Mouse (Mus musculus) forebrain, embryonic 13.5 days (tissue): ENCODE results near the gene Sumo2. TPM values are rescaled to one million over a fixed set of nuclear protein-coding genes. Genes with fewer than 3 reads are reported as not detected.
A peak's percentile ranks its signal among the peaks of the same experiment; 100 is the strongest.

Experiments used
- ATAC-seq: fragments of 200-750 bp; cut with Nextera tagmentation; 2 replicates; pipeline ENCODE4 v1.8.0; 2017
- H3K27ac ChIP-seq: fragments of 300-500 bp; sonication (generic); 2 replicates; pipeline ENCODE4 v1.5.1; 2015; ENCODE audit warnings: inconsistent platforms, mild to moderate bottlenecking, moderate library complexity
- H3K27me3 ChIP-seq: fragments of 300-500 bp; sonication (generic); 2 replicates; pipeline ENCODE4 v1.6.1; 2015; ENCODE audit warnings: mild to moderate bottlenecking, inconsistent platforms
- H3K36me3 ChIP-seq: fragments of 300-500 bp; sonication (generic); 2 replicates; pipeline ENCODE4 v1.6.1; 2015; ENCODE audit warnings: mild to moderate bottlenecking, inconsistent platforms; ENCODE audit not compliant: poor library complexity, severe bottlenecking
- H3K4me1 ChIP-seq: fragments of 300-500 bp; sonication (generic); 2 replicates; pipeline ENCODE4 v1.6.1; 2015; ENCODE audit warnings: inconsistent platforms
- H3K4me2 ChIP-seq: fragments of 300-500 bp; sonication (generic); 2 replicates; pipeline ENCODE4 v1.6.1; 2015; ENCODE audit warnings: inconsistent platforms, mild to moderate bottlenecking, moderate library complexity
- H3K4me3 ChIP-seq: fragments of 300-500 bp; sonication (generic); 2 replicates; pipeline ENCODE4 v1.5.1; 2015; ENCODE audit warnings: mild to moderate bottlenecking, inconsistent platforms
- H3K9ac ChIP-seq: fragments of 300-500 bp; sonication (generic); 2 replicates; pipeline ENCODE4 v1.6.1; 2015; ENCODE audit warnings: mild to moderate bottlenecking, inconsistent platforms
- H3K9me3 ChIP-seq: fragments of 300-500 bp; sonication (generic); replicated peaks from 2 replicates; pipeline ENCODE4 v1.6.1; 2016; ENCODE audit warnings: inconsistent platforms
- WGBS: fragments of 180-500 bp; shearing (Covaris S2); methylation state at CpG from one replicate; pipeline ENCODE4 v1.1.7; 2015; 5-methylcytosine and 5-hydroxymethylcytosine counted together
- polyA plus RNA-seq: library from polyadenylated mRNA; unstranded; fragments of >200 nt; fragmentation: Nextera tagmentation; extraction: Ambion mirVana; gene quantifications from 2 replicates; pipeline ENCODE4 v1.2.1, GENCODE M21; 2015

The Sumo2 gene
- 1,485 and 1,571 TPM in 2 replicates for polyA plus RNA-seq

DNA sequence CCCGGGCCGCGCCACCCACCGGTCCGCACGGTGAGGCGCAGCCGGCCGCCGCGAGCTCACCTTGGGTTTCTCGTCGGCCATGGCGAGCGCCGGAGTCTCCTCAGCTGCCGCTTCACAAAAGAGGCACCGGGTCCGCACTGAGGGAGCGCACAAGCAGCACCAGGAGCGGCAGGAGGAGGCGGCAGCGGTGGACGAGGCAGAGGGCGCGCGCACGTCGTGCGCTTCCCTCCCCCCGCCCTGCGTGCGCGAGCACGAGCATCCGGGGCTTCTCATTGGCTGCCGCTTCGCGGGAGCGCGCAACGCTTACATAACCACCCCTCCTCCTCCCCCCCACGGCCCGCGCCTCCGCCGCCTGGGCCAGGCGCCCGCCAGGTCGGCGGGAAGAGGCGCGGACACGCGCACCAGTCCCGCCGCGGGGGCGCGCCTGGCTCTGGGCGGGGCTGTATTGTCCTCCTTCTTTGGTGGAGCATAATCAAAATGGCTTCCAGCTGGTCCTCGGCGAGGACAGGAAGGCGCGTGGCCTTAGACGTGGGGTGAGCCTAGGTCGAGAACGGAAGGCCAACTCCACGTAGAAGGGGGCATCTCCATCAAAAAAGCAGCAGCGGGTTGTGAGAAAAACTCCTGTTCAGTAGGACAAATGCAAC, at the start of gene Sumo2:
Gene Sumo2 (minus strand): TSS at position 239 of the 644 bp plus-strand sequence.
- peak; percentile 91 for ATAC-seq
- H3K4me2 ChIP-seq: peak within 1 kb of the TSS; percentile 89
- H3K36me3 ChIP-seq: peaks cover 32% of the 10 kb centered on the region
- H3K4me3 ChIP-seq: peak within 1 kb of the TSS; percentile 97
- WGBS: under 1% methylated on average over 56 of the region's 70 CpGs
- H3K27me3 ChIP-seq: no peaks in the 10 kb centered on the region
- peak within 1 kb of the TSS; percentile 98 for H3K9ac ChIP-seq
- peaks cover 29% of the 10 kb centered on the region for H3K4me1 ChIP-seq
- peak within 1 kb of the TSS; percentile 100 for H3K27ac ChIP-seq
- H3K9me3 ChIP-seq: no peaks in the 10 kb centered on the region

DNA sequence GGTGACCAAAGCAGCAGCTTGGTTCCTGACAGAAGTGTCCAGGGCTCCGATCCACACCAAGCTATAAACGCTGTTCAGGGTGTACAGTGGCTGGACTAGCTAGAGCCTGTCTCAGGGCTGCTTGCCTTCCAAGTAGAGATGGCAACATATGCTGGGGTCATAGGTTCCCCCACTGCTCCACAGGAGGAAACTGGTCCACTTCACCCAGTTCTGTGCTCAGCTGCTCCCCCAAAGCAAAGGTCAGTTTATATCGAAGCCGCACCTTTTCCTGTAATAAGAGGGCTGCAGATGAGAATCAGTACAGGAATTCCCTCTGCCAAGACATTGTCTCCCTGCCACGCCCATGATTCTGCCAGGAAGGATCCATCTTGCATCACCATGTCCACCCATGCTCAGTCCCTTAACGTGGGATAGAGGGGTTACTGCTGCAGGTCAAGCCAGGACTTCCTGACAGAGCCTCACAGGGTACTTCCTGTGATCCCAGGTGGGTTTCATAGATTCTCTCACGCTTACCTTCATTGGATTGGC, 49.6 kb upstream of the Sumo2 start:
- H3K27me3 ChIP-seq: no peaks in the 10 kb centered on the region
- H3K4me1 ChIP-seq: no peaks in the 10 kb centered on the region
- ATAC-seq: no peak
- H3K9me3 ChIP-seq: no peaks in the 10 kb centered on the region
- H3K27ac ChIP-seq: no peak overlapping the region
- no peak overlapping the region for H3K4me2 ChIP-seq
- WGBS: 94% methylated on average over 7 of the region's 7 CpGs
- H3K4me3 ChIP-seq: no peak overlapping the region
- peaks cover 98% of the 10 kb centered on the region for H3K36me3 ChIP-seq
- no peak overlapping the region for H3K9ac ChIP-seq

DNA sequence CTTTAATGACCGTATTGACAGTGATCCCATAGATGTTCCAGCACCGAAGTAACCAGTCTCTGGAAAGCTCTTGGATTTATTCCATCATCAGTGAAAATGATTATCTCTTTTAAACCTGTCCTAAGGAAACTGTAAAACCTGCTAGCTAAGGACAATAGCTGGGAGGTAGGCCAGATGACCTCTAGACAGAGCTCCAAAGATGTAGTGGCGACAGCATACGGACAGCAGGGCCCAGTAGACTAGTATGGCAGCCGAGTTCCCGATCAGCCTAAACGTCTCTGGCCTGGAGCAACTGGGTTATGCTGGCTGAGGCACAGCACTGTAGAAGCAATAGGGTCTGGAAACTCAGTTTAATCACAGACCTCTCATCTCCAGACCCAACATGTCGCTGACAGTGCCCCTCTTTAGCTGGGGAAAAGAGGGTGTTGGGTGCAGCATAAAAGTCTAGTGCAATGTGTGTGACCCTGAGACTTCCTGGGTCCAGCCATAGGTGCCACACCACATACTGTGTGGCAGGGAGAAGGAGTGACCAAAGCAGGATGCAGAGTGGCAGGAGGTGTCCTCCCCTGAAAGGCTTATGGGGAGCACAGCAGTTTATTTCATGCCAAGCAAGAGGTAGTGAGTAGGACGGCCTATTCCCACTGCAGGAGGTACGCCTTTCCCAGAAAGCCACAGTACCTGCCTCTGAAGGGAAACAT, 48.4 kb upstream of the Sumo2 start:
- WGBS: 91% methylated on average over 10 of the region's 10 CpGs

DNA sequence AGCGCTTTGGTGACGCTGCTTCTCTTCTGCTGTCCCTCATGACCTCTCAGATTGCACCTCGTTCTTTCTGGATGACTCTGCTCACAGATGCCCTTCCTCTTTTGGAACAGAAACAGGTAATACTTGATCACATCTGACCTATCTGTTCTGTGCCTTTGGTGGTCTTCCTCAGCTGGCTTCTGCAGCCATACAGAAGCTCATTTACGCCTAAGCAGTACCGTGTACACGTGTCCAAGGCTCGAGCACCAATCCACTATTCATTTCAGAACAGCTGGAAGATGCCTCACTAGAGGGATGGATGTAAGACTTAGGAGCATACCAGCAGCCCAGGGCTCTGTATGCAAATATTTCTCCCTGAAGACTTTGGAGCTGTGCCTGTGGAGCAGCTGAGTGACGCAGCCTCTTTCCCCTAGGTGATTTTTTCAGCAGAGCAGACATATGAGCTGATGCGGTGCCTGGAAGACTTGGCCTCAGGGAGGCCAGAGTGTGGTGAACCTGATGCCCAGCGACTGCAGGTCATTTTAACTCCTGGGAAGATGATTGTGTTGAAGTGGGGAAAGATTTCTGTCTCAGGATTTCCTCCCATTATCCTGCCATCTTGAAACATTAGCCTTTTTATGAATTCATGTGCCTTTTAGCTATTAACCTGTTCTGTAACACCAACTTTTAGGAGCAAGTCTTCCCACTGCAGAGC, 47.0 kb upstream of the Sumo2 start:
- 87% methylated on average over 10 of the region's 10 CpGs for WGBS
- no peak for ATAC-seq
- H3K4me2 ChIP-seq: no peak overlapping the region

More for the DNA sequence above, 48.4 kb upstream of the Sumo2 start:
- no peaks in the 10 kb centered on the region for H3K4me1 ChIP-seq
- H3K4me2 ChIP-seq: no peak overlapping the region
- H3K9ac ChIP-seq: no peak overlapping the region
- H3K36me3 ChIP-seq: peaks cover 98% of the 10 kb centered on the region
- ATAC-seq: no peak
- no peak overlapping the region for H3K4me3 ChIP-seq
- no peak overlapping the region for H3K27ac ChIP-seq
- H3K27me3 ChIP-seq: no peaks in the 10 kb centered on the region
- H3K9me3 ChIP-seq: no peaks in the 10 kb centered on the region

DNA sequence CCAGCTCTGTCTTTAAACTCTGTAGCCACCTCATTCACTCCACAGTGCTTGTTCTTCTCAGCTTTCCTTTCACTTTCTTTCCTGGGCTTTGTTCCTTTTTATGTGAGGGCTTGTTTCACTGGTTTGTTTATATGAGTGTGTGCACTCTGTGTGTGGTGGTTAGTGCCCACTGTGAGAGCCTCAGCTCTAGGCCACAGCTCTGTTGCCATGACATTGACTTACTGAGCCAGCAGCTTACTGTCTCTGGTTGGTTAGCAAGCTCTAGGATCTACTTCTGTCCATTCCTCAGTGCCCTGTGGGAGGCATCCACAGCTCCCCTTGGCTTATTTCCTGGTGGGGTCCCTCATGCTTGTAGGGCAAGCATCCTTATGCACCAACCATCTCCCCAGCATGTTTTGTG, 43.0 kb upstream of the Sumo2 start:
- H3K27ac ChIP-seq: no peak overlapping the region
- H3K4me1 ChIP-seq: no peaks in the 10 kb centered on the region
- no peak overlapping the region for H3K4me2 ChIP-seq
- no peak for ATAC-seq
- no peak overlapping the region for H3K4me3 ChIP-seq
- H3K36me3 ChIP-seq: peaks cover 76% of the 10 kb centered on the region
- no peaks in the 10 kb centered on the region for H3K9me3 ChIP-seq
- H3K9ac ChIP-seq: no peak overlapping the region
- no peaks in the 10 kb centered on the region for H3K27me3 ChIP-seq

More for the DNA sequence above, 47.0 kb upstream of the Sumo2 start:
- H3K4me1 ChIP-seq: no peaks in the 10 kb centered on the region
- H3K27me3 ChIP-seq: no peaks in the 10 kb centered on the region
- no peak overlapping the region for H3K9ac ChIP-seq
- H3K4me3 ChIP-seq: no peak overlapping the region
- H3K27ac ChIP-seq: no peak overlapping the region
- H3K9me3 ChIP-seq: no peaks in the 10 kb centered on the region
- H3K36me3 ChIP-seq: peaks cover 100% of the 10 kb centered on the region

DNA sequence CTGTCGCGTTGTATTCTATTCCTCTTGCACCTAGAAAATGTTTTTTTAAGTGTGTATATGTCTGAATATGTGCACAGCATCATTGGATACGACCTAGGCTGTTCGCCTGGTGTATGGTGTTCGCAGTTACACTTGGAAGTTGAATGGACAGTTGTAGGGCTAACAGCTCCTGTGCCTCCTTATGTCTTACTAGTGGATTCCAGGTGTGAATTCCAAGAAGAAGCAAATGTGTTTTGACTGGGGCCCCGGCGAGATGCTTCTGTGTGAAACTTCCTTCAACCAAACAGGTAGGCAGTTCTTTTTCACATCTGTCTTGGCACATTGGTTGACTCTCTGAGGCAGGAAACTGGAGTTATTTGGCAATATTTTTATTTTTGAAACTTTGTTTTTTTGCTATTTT, 28.9 kb upstream of the Sumo2 start:
- H3K4me2 ChIP-seq: peak overlapping the region; percentile 87
- H3K27ac ChIP-seq: peak overlapping the region; percentile 80; the same call in 1 of the 2 replicates
- no peak for ATAC-seq
- peak overlapping the region; percentile 87 for H3K4me3 ChIP-seq
- 21% methylated on average over 7 of the region's 7 CpGs for WGBS
- H3K4me1 ChIP-seq: peaks cover 17% of the 10 kb centered on the region
- H3K36me3 ChIP-seq: peaks cover 42% of the 10 kb centered on the region
- no peaks in the 10 kb centered on the region for H3K9me3 ChIP-seq
- H3K9ac ChIP-seq: peak overlapping the region; percentile 85
- no peaks in the 10 kb centered on the region for H3K27me3 ChIP-seq

DNA sequence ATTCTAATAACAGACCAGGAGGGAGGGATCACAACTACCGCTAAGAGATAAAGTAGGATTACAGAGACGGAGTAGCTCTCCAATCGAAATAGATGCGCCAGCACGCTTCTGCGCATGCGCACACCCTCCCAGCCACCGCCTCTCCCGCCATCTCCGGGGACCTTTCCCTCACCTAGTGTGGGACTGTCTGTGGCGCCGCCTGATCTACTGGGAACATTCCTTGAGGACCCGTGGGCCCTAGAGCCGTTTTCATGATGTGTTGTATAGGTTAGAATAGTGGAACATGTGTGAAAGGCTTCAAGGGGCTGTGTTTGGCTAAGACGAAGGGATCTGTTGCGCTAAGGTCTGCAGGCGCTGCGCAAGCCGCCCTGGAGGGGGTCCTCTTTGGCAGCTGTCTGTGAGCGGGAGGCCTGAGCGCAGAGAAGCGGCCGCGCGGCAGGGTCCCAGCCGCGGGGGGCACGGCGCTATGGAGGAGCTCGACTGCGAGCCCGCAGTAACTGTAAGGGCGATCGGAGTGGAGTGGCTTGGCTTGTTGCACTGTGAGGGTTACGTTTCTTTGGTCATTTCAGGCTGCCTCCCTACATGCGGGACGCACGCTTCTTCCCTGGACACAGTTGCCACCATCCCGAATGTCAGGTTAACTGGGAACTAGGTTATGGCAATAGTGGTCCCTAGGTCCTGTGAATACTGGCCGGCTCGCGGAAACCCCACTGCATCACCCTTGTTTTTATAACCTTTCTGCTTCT, 28.2 kb upstream of the Sumo2 start, which contains the start of gene Nup85:
Gene Nup85 (plus strand): TSS at position 371 of the 746 bp plus-strand sequence.
- Histone ChIP-seq H3K4me3 (peak within 1 kb of the TSS; percentile 87), H3K36me3 (peaks cover 34% of the 10 kb centered on the region)
- peak; percentile 95 for ATAC-seq

DNA sequence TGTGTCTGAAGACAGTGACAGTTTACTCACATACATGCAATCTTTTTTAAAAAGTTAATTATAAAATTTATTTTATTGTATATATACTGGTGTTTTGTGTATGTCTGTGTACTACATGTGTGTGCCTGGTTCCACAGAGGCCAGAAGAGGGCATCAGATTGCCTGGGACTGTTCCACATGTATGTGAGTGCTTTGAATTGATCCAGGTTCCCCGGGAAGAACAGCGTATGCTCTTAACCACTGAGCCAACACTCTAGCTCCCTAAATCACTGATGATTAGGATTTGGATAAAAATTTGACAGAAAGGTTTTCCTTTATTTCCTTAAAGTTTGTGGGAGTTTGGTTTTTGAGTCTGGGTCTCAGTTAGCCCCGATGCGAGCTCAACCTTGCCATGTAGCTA, 27.3 kb upstream of the Sumo2 start:
- 45% methylated on average over 4 of the region's 4 CpGs for WGBS
- H3K4me1 ChIP-seq: peaks cover 17% of the 10 kb centered on the region
- H3K4me2 ChIP-seq: peak overlapping the region; percentile 87
- no peaks in the 10 kb centered on the region for H3K9me3 ChIP-seq
- no peak for ATAC-seq
- peak overlapping the region; percentile 85; the same call in 1 of the 2 replicates for H3K9ac ChIP-seq
- peak overlapping the region; percentile 80 for H3K27ac ChIP-seq
- no peaks in the 10 kb centered on the region for H3K27me3 ChIP-seq
- H3K36me3 ChIP-seq: peaks cover 26% of the 10 kb centered on the region
- peak overlapping the region; percentile 87 for H3K4me3 ChIP-seq

More for the DNA sequence above, 28.2 kb upstream of the Sumo2 start, which contains the start of gene Nup85:
- WGBS: under 1% methylated on average over 42 of the region's 42 CpGs
- H3K27ac ChIP-seq: peak within 1 kb of the TSS; percentile 80
- no peaks in the 10 kb centered on the region for H3K9me3 ChIP-seq
- H3K4me2 ChIP-seq: peak within 1 kb of the TSS; percentile 87
- H3K9ac ChIP-seq: peak within 1 kb of the TSS; percentile 85
- H3K27me3 ChIP-seq: no peaks in the 10 kb centered on the region
- peaks cover 17% of the 10 kb centered on the region for H3K4me1 ChIP-seq

DNA sequence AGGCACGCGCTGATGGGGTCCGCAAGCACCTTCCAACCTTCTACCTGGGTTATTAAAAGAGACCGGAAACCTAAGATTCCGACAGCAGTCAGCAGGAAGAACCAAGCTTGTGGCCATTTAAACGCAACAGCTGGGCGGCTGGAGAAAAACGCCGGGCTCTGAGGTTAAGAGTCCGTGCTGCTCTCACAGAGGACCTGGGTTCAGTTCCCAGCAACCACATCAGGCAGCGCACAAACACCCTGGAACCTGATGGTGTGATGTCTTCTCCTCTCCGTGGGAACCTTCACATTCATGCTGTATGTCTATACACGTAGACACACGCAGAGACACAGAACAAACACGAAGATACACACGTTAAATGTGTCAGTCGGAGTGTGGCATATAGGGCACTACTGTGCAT, 19.6 kb upstream of the Sumo2 start:
- Histone ChIP-seq H3K4me2 (no peak overlapping the region), H3K27me3 (no peaks in the 10 kb centered on the region), H3K4me3 (no peak overlapping the region), H3K27ac (no peak overlapping the region), H3K9ac (no peak overlapping the region), H3K9me3 (no peaks in the 10 kb centered on the region), H3K4me1 (no peaks in the 10 kb centered on the region), H3K36me3 (no peaks in the 10 kb centered on the region)
- ATAC-seq: no peak
- 82% methylated on average over 17 of the region's 17 CpGs for WGBS

DNA sequence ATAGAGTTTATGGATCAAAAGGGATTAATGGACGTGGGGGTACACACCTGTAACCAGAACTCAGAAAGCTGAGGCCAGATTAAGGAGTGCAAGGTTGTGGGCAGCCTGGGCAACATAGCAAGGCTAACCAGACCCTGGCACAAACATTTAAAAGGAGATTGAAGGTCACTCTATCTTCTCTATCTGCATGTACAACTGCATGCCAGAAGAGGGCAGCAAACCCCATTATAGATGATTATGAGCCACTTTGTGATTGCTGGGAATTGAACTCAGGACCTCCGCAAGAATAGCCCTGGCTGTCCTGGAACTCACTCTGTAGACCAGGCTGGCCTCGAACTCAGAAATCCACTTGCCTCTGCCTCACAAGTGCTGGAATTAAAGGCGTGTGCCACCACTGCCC, 16.7 kb upstream of the Sumo2 start:
- Histone ChIP-seq H3K4me2 (no peak overlapping the region), H3K4me1 (no peaks in the 10 kb centered on the region), H3K27ac (no peak overlapping the region), H3K9ac (no peak overlapping the region), H3K36me3 (no peaks in the 10 kb centered on the region), H3K4me3 (no peak overlapping the region), H3K9me3 (peaks cover 4% of the 10 kb centered on the region), H3K27me3 (no peaks in the 10 kb centered on the region)
- no peak for ATAC-seq
- WGBS: 60% methylated on average over 4 of the region's 4 CpGs

DNA sequence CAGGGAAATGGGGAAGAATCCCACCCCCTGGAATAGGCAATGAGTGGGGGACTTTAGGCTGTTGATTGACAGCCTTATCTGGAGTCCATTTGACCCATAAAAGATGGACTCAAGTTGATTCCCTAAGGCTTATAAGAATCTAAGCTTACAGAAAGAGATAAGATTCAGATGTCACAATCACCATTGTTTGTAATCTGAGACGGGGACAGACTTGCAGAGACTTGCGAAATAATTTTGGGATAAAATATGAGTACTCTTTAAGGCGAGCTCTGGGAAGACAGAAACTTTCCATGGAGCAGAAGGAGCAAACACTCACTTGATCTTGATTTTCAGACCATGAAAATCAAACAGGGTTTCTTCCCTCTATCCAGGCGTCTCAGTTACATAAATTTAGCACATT, 7.5 kb upstream of the Sumo2 start:
- H3K4me3 ChIP-seq: no peak overlapping the region
- no peaks in the 10 kb centered on the region for H3K36me3 ChIP-seq
- no peak overlapping the region for H3K9ac ChIP-seq
- no peak overlapping the region for H3K4me2 ChIP-seq
- 82% methylated on average over 4 of the region's 4 CpGs for WGBS
- H3K9me3 ChIP-seq: no peaks in the 10 kb centered on the region
- H3K27me3 ChIP-seq: 0 out of 2 replicates have a peak, but pooled peaks cover 6% of the 10 kb centered on the region
- H3K27ac ChIP-seq: no peak overlapping the region
- H3K4me1 ChIP-seq: no peaks in the 10 kb centered on the region
- ATAC-seq: no peak
